Mouse (Mus musculus): ENCODE results near the gene Fam110a.

Gene Fam110a

DNA sequence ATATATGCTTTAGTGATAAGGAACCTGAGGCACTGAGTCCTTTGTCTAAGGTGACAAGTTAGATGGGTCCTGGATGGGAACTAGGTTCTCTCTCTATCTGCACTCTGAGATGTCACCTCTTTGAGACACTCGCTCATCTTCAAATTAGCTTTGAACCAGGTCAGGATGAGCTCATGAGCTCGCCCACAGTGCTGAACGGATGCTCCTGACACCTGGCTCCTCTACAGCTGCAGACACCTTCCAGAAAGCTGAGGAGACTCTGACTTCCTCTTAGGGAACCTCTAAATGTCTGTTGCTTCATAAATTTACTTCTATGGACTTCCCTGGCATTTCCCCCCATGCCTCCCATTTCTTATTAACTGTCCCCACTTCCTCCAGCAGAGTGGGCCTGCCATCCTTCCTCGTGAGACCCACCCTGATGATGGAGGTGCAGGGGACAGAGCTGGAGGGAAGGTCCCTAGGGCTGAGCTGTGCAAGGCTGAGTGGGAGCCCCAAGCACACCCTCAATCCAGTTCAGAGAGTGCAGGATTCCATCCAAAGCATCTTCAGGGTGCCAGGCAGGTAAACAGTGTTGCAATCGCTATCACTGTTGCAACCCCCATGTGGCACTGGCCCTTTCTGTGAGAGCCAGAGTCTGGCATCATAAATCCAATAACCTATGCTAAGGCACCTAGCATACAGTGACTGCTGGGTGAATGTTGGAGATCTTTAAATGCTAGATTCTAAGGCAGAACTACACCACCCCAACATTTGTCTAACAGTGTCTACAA is 40.2 kb downstream of the Fam110a start:
- DNase-seq (ENCODE audit: low read depth in 1 of 2, low spot score in 2 of 2): no peak

DNA sequence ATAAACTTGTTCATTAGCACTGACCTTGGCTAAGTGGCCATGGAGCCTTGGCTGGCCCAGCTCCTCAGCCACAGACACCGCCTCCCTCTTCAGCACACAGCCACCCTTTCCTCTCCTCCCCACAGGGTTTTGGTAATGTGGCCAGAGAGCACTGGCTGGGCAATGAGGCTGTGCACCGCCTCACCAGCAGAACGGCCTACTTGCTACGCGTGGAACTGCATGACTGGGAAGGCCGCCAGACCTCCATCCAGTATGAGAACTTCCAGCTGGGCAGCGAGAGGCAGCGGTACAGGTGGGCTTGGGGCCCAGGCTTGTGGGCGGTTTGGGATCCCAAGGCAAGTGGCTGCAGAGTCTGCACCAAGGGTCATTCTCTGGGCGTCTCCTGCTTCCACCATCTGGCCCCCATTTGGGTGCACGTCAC is 41.2 kb downstream of the Fam110a start:
- no peak for DNase-seq (ENCODE audit: low read depth in 1 of 2, low spot score in 2 of 2)

DNA sequence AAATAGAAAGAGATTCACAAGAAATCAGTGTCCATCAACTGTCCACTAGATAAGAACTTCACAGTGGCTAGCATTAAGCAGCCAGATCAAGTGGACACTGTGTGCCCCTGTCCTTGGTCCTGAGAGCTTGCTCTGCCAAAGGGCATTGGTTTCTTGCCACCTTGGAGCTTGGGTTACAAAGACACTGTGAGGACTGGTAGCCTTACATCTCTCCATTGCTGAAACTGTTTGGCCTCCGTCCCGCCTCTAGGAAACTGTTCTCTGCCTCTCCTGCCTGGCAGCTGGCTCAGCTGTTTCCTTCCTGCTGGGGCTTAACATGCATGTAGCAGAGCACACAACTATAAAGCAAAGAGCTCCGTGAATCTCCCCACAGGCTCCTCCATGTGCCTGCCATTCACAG is 42.1 kb downstream of the Fam110a start:
- no peak for DNase-seq (ENCODE audit: low read depth in 1 of 2, low spot score in 2 of 2)

DNA sequence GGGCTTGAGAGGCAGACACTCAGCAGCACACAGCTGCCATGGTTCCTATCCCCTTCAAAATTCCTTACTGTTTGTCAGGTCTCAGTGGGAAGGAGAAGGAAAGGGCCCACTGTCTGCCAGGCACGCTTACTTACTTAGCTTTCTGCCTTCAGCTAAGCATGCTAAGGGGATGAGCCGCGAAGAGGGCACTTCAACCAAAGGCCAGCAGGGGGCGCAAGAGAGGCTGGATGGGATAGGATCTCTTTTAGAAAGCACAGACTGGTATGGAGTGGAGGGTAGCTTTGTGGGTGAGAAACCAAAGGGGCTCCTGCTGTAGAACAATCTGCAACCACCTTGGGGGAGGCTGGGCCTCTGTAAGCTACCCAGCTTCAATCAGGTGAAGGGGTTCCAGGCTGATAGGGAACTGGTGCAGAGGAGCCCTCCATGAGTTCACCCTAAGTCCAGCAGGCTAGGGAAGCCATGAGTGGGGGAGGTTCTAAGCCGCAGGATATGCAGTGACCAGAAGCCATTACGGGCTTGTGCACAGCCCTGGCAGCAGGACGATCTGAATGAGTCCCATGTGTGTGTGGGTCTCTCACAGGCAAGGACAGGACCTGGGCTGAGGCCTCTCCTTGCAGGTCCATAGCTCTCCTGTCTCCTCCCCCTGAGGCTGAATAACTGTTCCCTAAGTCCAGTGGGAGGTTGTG is 49.5 kb downstream of the Fam110a start:
- DNase-seq (ENCODE audit: low read depth in 1 of 2, low spot score in 2 of 2): peak; percentile 19 to 69

DNA sequence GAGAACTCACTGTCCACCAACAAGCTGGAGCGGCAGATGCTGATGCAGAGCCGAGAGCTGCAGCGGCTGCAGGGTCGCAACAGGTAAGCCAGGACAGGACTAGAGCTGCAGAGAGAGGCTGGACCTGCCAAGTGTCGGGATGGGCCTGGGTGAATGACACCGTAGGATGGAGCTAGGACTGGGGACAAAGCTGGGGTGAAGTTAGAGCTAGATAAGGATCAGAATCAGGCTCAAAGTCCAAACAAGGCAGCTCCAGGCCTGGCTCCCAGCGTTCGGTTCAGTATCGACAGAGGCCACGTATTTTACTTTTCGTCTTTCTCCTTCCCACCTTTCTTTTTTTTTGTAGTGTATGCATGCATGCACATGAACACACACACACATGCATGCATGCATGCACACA is 52.9 kb downstream of the Fam110a start:
- DNase-seq (ENCODE audit: low read depth in 1 of 2, low spot score in 2 of 2): no peak

DNA sequence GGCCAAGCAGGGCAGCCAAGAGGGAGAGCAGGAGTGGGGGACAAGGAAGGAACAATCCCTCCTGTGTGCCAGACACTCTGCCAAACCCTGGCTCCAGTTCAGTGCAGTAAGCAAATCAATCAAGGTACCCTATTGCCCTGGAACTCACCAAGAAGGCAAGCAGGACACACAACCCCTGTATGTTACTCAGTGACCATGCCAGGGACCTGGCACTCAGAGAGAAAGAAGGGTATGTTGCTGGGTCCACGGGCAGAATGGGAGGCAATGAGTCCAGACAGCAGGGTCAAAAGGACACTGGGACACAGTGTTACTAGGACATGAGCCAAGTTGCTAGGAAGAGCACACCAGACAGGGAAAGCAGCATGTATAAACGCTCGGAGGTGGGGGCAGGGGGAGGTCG is 54.3 kb downstream of the Fam110a start:
- DNase-seq (ENCODE audit: low read depth in 1 of 2, low spot score in 2 of 2): no peak

DNA sequence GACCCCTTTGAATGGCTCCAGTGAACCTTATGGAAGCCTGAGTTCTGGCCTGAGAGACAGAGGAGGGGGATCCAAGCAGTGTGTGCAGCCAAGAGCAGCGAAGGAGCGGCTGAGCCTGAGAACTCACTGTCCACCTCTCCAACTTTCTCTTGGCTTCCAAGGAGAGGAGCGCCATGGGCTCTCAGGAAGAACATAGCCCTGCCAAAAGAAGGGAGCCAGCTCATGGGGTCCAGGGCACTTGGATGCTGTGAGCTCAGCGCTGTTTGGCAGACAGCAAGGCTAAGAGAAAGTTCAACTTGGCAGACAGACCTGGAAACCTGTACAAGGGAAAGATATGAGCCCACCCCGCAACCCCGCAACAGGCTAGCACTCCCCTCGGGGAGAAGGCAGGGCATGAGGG is 55.7 kb downstream of the Fam110a start:
- no peak for DNase-seq (ENCODE audit: low read depth in 1 of 2, low spot score in 2 of 2)

DNA sequence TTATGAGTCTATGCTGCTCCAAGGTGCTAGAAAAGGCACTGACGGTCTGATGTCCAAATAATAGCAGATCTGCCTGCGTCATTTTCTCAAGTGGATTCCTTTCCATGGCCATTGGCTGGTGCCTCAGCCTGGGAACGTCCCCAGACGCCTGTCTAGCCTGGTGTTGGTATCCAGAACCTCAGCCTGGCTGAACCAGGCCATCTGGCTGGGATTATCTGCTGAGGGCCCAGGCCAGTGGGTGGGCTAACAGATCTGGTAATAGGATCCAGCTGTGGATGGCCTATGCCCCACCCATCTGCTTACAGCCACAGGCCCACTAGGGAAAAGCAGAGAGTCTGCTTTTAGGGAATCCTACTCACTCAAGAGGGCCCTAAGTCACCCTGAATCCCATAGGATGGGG is 58.4 kb downstream of the Fam110a start:
- DNase-seq (ENCODE audit: low read depth in 1 of 2, low spot score in 2 of 2): no peak

DNA sequence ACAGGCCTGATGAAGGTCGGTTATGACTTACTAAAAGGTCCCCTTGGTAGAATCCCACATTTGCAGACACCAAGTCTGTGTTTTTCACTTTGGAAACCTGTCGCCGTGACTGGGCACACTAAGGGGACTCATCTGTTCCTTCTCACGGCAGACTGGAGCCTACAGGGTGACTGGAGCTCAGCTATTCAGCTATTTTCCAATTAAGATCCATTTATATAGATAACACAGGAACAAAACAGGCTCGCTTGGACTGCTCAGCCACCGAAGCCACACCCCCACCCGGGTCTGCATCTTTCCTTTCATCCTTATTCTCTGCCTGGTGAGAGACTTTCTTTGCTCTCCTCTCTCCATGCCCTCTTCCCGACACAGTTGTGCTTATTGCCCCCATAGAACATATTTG is 59.0 kb downstream of the Fam110a start:
- DNase-seq (ENCODE audit: low read depth in 1 of 2, low spot score in 2 of 2): no peak
